Mouse (Mus musculus): ENCODE measurements around the gene Gadd45a.

Gadd45a gene

GRCm38 (mm10) chr6:67036837-67037628, at the start of gene Gadd45a:
Gene Gadd45a (minus strand): TSS chr6:67037457.
- peak; percentile 93 to 96 for DNase-seq

- DNase-seq, result no peak
Observed at GRCm38 (mm10) chr6:67085850-67086437, 48.7 kb upstream of the Gadd45a start.

GRCm38 (mm10) chr6:67084465-67084864, 47.2 kb upstream of the Gadd45a start:
- no peak for DNase-seq

GRCm38 (mm10) chr6:67081141-67081540, 43.9 kb upstream of the Gadd45a start:
- no peak for DNase-seq

- no peak for DNase-seq
Observed at GRCm38 (mm10) chr6:67078076-67078475, 40.8 kb upstream of the Gadd45a start.

- peak; percentile 13 to 31 for DNase-seq
Observed at GRCm38 (mm10) chr6:67077477-67077876, 40.2 kb upstream of the Gadd45a start.

GRCm38 (mm10) chr6:67076348-67076747, 39.1 kb upstream of the Gadd45a start:
- no peak for DNase-seq

- no peak for DNase-seq
Observed at GRCm38 (mm10) chr6:67074868-67075267, 37.6 kb upstream of the Gadd45a start.

GRCm38 (mm10) chr6:67073929-67074328, 36.7 kb upstream of the Gadd45a start:
- no peak for DNase-seq

GRCm38 (mm10) chr6:67073446-67073845, 36.2 kb upstream of the Gadd45a start:
- peak in 1 of 2 experiments; percentile 31 for DNase-seq

- DNase-seq, result no peak
Observed at GRCm38 (mm10) chr6:67071615-67072014, 34.4 kb upstream of the Gadd45a start.

GRCm38 (mm10) chr6:67069800-67070315, 32.6 kb upstream of the Gadd45a start:
- peak in 1 of 2 experiments; percentile 39 for DNase-seq

- no peak for DNase-seq
Observed at GRCm38 (mm10) chr6:67069219-67069762, 32.0 kb upstream of the Gadd45a start.

GRCm38 (mm10) chr6:67060057-67060456, 22.8 kb upstream of the Gadd45a start:
- DNase-seq, result no peak

- no peak for DNase-seq
Observed at GRCm38 (mm10) chr6:67057991-67058696, 20.9 kb upstream of the Gadd45a start.

GRCm38 (mm10) chr6:67057574-67057973, 20.3 kb upstream of the Gadd45a start:
- no peak for DNase-seq

GRCm38 (mm10) chr6:67056889-67057564, 19.8 kb upstream of the Gadd45a start:
- DNase-seq, result no peak

GRCm38 (mm10) chr6:67056108-67056888, 19.0 kb upstream of the Gadd45a start:
- DNase-seq, result no peak

- DNase-seq, result no peak
Observed at GRCm38 (mm10) chr6:67050063-67050462, 12.8 kb upstream of the Gadd45a start.

GRCm38 (mm10) chr6:67049695-67050038, 12.4 kb upstream of the Gadd45a start:
- no peak for DNase-seq

- no peak for DNase-seq
Observed at GRCm38 (mm10) chr6:67048880-67049694, 11.8 kb upstream of the Gadd45a start.

Data from kidney, postnatal 4 days (tissue).